Mouse (Mus musculus) adipose tissue, adult 10 weeks (tissue): ENCODE measurements around the gene Trpm6. TPM values are rescaled to one million over a fixed set of nuclear protein-coding genes. Genes with fewer than 3 reads are reported as not detected.

Experiments
- polyA plus RNA-seq: library from polyadenylated mRNA; stranded (reverse); fragments of 350-450 nt; fragmentation: Illumina TruSeq; extraction: RNeasy Lipid Tissue Mini Kit (QIAGEN cat#74804); gene quantifications from one replicate; pipeline ENCODE4 v1.2.3, GENCODE M21; 2014; ENCODE audit warnings: low read depth, low replicate concordance

The Trpm6 gene
- 2.0 TPM for polyA plus RNA-seq

GRCm38 (mm10) chr19:18749598-18750339, at the start of gene Trpm6:
Trpm6 (plus strand) TSS chr19:18749983.

GRCm38 (mm10) chr19:18712866-18713300, 36.9 kb upstream of the Trpm6 start, which contains the start of gene D030056L22Rik:
D030056L22Rik (plus strand) TSS chr19:18713193.

Other genes with a start within 250 kb of the Trpm6 start
- gene Ostf1, start 118.2 kb upstream of the Trpm6 start, polyA plus RNA-seq, result 82.9 TPM
- gene Nmrk1, start 118.0 kb upstream of the Trpm6 start, polyA plus RNA-seq, result 15.2 TPM
- 17.8 TPM for gene Carnmt1, start 79.2 kb upstream of the Trpm6 start, polyA plus RNA-seq
- gene D030056L22Rik, start 36.8 kb upstream of the Trpm6 start, polyA plus RNA-seq, result 15.3 TPM